Mouse (Mus musculus) kidney, embryonic 16.5 days (tissue): Measurements from ENCODE around the gene Shroom3. TPM values are rescaled to one million over a fixed set of nuclear protein-coding genes. Genes with fewer than 3 reads are reported as not detected.

Experiments
- ATAC-seq: fragments of 200-750 bp; cut with Nextera tagmentation; 2 replicates; pipeline ENCODE4 v1.8.0; 2017; ENCODE audit warnings: moderate TSS enrichment; ENCODE audit not compliant: low FRiP score, low TSS enrichment
- H3K27ac ChIP-seq: fragments of 300-500 bp; sonication (generic); 2 replicates; pipeline ENCODE4 v1.5.1; 2014; ENCODE audit warnings: low read length
- H3K27me3 ChIP-seq: fragments of 300-500 bp; sonication (generic); 2 replicates; pipeline ENCODE4 v1.6.1; 2014; ENCODE audit warnings: low read length, control low read depth, mixed read lengths; ENCODE audit not compliant: insufficient read depth
- H3K36me3 ChIP-seq: fragments of 300-500 bp; sonication (generic); 2 replicates; pipeline ENCODE4 v1.6.1; 2014; ENCODE audit warnings: low read length, control low read depth, mixed read lengths; ENCODE audit not compliant: insufficient read depth
- H3K4me1 ChIP-seq: fragments of 300-500 bp; sonication (generic); 2 replicates; pipeline ENCODE4 v1.6.1; 2014; ENCODE audit warnings: low read length, control low read depth, mixed read lengths; ENCODE audit not compliant: insufficient read depth
- H3K4me2 ChIP-seq: fragments of 300-500 bp; sonication (generic); replicated peaks from 2 replicates; pipeline ENCODE4 v1.6.1; 2014; ENCODE audit warnings: low read depth, low read length
- H3K4me3 ChIP-seq: fragments of 300-500 bp; sonication (generic); 2 replicates; pipeline ENCODE4 v1.5.1; 2014; ENCODE audit warnings: mild to moderate bottlenecking, low read length
- H3K9ac ChIP-seq: fragments of 300-500 bp; sonication (generic); replicated peaks from 2 replicates; pipeline ENCODE4 v1.6.1; 2014; ENCODE audit warnings: low read length
- H3K9me3 ChIP-seq: fragments of 300-500 bp; sonication (generic); 2 replicates; pipeline ENCODE4 v1.6.1; 2016; ENCODE audit warnings: low read length, control low read depth
- WGBS: fragments of 180-500 bp; shearing (Covaris S2); extraction: QIAGEN DNeasy Blood & Tissue Kit; methylation state at CpG from one replicate; pipeline ENCODE4 v1.1.7; 2014; 5-methylcytosine and 5-hydroxymethylcytosine counted together
- polyA plus RNA-seq: library from polyadenylated mRNA; unstranded; fragments of >200 nt; fragmentation: Nextera tagmentation; extraction: Ambion mirVana; gene quantifications from 2 replicates; pipeline ENCODE4 v1.2.1, GENCODE M21; 2015

Gene Shroom3
- polyA plus RNA-seq, 1 experiment from 2014 or later, result 8.3 TPM

DNA sequence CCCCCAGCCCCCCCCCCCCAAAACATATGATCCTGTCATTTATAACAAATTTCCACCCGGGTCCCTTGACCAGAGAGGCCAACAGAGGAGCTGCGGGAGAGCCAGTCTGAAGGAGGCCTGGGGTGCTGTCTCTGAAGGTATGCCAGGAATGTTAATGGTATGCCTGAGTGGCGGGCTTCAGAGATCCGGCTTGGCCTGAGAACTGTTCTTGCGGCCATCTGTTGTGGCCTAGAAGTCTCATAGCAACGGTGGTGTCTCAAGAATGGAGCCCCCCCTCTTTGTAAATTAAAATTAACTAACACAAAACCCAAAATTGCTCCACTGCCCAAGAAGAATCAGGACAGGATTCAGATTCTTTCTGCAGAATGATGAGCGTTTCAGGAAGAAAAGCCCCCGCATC is 129.7 kb downstream of the Shroom3 start:
- no peaks in the 10 kb centered on the region for H3K9me3 ChIP-seq

GRCm38 (mm10) chr5:92813562-92813961 is 130.3 kb downstream of the Shroom3 start:
- Histone ChIP-seq H3K27ac (peak overlapping the region; percentile 29; the same call in 1 of the 2 replicates), H3K4me1 (peaks cover 46% of the 10 kb centered on the region)

More for the DNA sequence above, 129.7 kb downstream of the Shroom3 start:
- H3K4me3 ChIP-seq, result no peak overlapping the region
- WGBS, result 18% methylated on average over 8 of the region's 8 CpGs
- ATAC-seq, result peak; percentile 88
- no peak overlapping the region for H3K9ac ChIP-seq
- no peaks in the 10 kb centered on the region for H3K36me3 ChIP-seq
- H3K27ac ChIP-seq, result peak overlapping the region; percentile 62
- peak overlapping the region; percentile 15; the same call in 1 of the 2 replicates for H3K4me2 ChIP-seq
- H3K27me3 ChIP-seq, result no peaks in the 10 kb centered on the region; the same call in 1 of the 2 replicates
- peaks cover 49% of the 10 kb centered on the region for H3K4me1 ChIP-seq

GRCm38 (mm10) chr5:92814621-92815020 is 131.4 kb downstream of the Shroom3 start:
- H3K36me3 ChIP-seq, result no peaks in the 10 kb centered on the region
- peaks cover 38% of the 10 kb centered on the region for H3K4me1 ChIP-seq
- H3K9me3 ChIP-seq, result no peaks in the 10 kb centered on the region
- no peak for ATAC-seq
- no peak overlapping the region for H3K4me2 ChIP-seq
- H3K27me3 ChIP-seq, result no peaks in the 10 kb centered on the region; the same call in 1 of the 2 replicates
- WGBS, result 78% methylated on average over 3 of the region's 3 CpGs
- no peak overlapping the region for H3K9ac ChIP-seq
- H3K4me3 ChIP-seq, result no peak overlapping the region
- H3K27ac ChIP-seq, result no peak overlapping the region

More at GRCm38 (mm10) chr5:92813562-92813961, 130.3 kb downstream of the Shroom3 start:
- ATAC-seq, result no peak
- Histone ChIP-seq H3K36me3 (no peaks in the 10 kb centered on the region), H3K4me2 (no peak overlapping the region), H3K9ac (no peak overlapping the region), H3K4me3 (no peak overlapping the region), H3K9me3 (no peaks in the 10 kb centered on the region), H3K27me3 (no peaks in the 10 kb centered on the region; the same call in 1 of the 2 replicates)
- 84% methylated on average over 5 of the region's 5 CpGs for WGBS

- H3K9ac ChIP-seq, result no peak overlapping the region
- no peaks in the 10 kb centered on the region for H3K9me3 ChIP-seq
- H3K27ac ChIP-seq, result no peak overlapping the region
- H3K4me3 ChIP-seq, result no peak overlapping the region
- ATAC-seq, result no peak
- no peaks in the 10 kb centered on the region for H3K36me3 ChIP-seq
- no peaks in the 10 kb centered on the region for H3K27me3 ChIP-seq
- no peak overlapping the region for H3K4me2 ChIP-seq
- 61% methylated on average over 11 of the region's 11 CpGs for WGBS
- peaks cover 19% of the 10 kb centered on the region for H3K4me1 ChIP-seq
Observed at GRCm38 (mm10) chr5:92817122-92817822, 134.0 kb downstream of the Shroom3 start.

DNA sequence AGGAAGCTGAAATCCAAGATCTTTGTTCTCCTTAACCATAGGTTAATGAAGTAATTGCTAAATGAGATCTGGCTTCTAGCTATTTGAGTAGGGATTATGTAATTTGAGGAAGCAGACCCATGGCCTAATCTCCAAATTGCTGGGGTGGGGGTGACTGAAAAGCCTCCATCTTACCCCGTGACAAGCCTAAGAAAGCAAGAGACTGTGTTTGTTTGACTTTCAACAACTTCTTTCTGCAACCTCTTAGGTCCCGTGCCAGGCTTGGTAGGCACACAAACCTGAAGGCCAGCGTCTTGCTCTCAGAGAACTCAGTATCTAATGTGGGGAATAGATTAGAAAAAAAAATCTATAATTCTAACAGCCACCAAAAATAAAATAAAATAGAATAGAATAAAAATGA is 138.1 kb downstream of the Shroom3 start:
- no peaks in the 10 kb centered on the region for H3K9me3 ChIP-seq
- no peak for ATAC-seq
- no peaks in the 10 kb centered on the region for H3K27me3 ChIP-seq
- H3K4me2 ChIP-seq, result no peak overlapping the region
- WGBS, result 64% methylated on average over 3 of the region's 3 CpGs
- H3K36me3 ChIP-seq, result no peaks in the 10 kb centered on the region
- H3K27ac ChIP-seq, result no peak overlapping the region
- peaks cover 20% of the 10 kb centered on the region; the same call in 1 of the 2 replicates for H3K4me1 ChIP-seq
- no peak overlapping the region for H3K4me3 ChIP-seq
- H3K9ac ChIP-seq, result no peak overlapping the region

GRCm38 (mm10) chr5:92823495-92823894 is 140.3 kb downstream of the Shroom3 start:
- Histone ChIP-seq H3K4me3 (no peak overlapping the region), H3K9me3 (no peaks in the 10 kb centered on the region), H3K36me3 (no peaks in the 10 kb centered on the region), H3K4me2 (no peak overlapping the region), H3K27me3 (no peaks in the 10 kb centered on the region), H3K27ac (no peak overlapping the region), H3K4me1 (peaks cover 22% of the 10 kb centered on the region; the same call in 1 of the 2 replicates), H3K9ac (no peak overlapping the region)
- 59% methylated on average over 7 of the region's 7 CpGs for WGBS
- no peak for ATAC-seq

DNA sequence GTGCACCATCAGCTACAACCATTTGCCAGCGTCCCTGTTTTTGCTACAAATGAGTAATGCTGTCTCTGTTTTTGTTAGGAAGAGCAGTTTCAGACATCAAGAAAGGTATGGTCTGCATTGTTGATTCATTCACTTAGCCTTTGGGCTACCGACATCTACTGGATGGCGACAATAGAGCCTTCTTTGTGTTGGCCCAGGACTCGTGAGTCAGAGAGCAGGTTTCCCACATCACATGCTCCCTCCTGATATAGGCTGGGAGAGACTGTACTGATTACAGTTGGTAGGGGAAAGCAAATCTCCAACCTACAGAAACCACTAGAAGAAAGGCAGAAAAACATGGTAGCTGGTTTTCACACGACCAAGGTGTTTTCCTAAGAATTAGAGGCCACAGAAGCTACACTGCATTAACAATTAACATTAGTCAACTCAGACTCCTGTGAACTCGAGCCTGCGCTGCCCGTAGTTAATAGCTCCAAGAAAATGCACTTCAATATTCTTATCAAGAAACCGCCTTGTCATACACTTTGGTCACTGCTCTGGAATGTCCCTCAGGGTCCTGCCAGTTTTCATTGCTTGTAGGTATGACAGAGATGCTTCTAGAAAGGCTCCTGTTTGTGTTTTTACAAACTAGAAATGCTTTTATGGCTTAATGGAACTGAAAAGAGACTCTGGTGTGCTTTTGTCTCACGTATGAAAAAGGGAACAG is 141.2 kb downstream of the Shroom3 start:
- Histone ChIP-seq H3K9me3 (no peaks in the 10 kb centered on the region), H3K4me1 (peaks cover 22% of the 10 kb centered on the region; the same call in 1 of the 2 replicates), H3K27ac (0 out of 2 replicates have a peak overlapping the region, but pooled peaks have one; percentile 13), H3K4me3 (no peak overlapping the region), H3K4me2 (no peak overlapping the region), H3K36me3 (no peaks in the 10 kb centered on the region), H3K9ac (no peak overlapping the region), H3K27me3 (no peaks in the 10 kb centered on the region)
- 71% methylated on average over 10 of the region's 10 CpGs for WGBS
- no peak for ATAC-seq

DNA sequence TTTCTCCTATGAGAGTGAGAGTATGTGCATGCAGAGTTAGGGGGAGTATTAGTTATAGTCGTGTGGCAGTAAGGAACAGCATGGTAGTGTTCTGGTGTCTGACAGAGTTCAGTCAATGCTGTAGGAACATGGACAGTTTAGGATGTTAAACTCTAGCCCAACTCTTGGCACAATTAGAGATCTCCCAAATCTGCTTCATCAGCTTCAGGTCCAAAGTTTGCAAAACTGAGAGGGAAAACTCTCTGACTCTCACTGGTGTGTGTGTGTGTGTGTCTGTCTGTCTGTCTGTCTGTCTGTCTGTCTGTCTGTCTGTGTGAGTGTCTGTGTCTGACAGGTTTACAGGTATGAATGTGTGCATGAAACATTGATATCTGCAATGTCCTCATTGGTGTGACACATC is 147.2 kb downstream of the Shroom3 start:
- no peak overlapping the region for H3K27ac ChIP-seq
- no peak overlapping the region for H3K4me3 ChIP-seq
- no peaks in the 10 kb centered on the region for H3K27me3 ChIP-seq
- no peaks in the 10 kb centered on the region for H3K36me3 ChIP-seq
- 53% methylated on average over 1 of the region's 1 CpGs for WGBS
- ATAC-seq, result no peak
- H3K9me3 ChIP-seq, result no peaks in the 10 kb centered on the region
- 0 out of 2 replicates have a peak, but pooled peaks cover 2% of the 10 kb centered on the region for H3K4me1 ChIP-seq
- H3K9ac ChIP-seq, result no peak overlapping the region
- H3K4me2 ChIP-seq, result no peak overlapping the region

DNA sequence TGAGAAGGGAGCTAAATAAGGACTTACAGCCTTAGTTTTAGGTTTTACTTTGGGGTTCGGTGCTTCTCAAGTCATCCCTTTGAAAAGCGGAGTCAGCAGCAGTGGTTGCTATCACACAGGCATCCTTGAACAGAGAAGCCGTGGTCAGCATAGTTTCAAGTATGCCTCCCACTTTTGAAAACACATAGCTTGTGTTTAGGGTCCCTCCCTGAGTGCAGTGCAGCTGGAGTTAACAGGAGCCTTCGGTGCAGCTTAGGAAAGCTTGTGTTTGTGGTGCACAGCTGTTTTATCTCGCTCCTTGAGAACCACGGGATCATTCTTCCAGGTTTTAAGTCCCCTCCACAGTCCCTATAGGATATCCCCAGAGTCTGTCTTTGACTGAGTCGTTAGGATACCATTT is 151.3 kb downstream of the Shroom3 start:
- no peak overlapping the region for H3K4me2 ChIP-seq
- H3K4me1 ChIP-seq, result no peaks in the 10 kb centered on the region
- peak overlapping the region; percentile 9; the same call in 1 of the 2 replicates for H3K27ac ChIP-seq
- no peaks in the 10 kb centered on the region for H3K27me3 ChIP-seq
- WGBS, result 37% methylated on average over 7 of the region's 7 CpGs
- no peaks in the 10 kb centered on the region; the same call in 1 of the 2 replicates for H3K9me3 ChIP-seq
- peak; percentile 75 for ATAC-seq
- no peak overlapping the region for H3K9ac ChIP-seq
- H3K4me3 ChIP-seq, result no peak overlapping the region
- no peaks in the 10 kb centered on the region for H3K36me3 ChIP-seq

- H3K4me2 ChIP-seq, result no peak overlapping the region
Observed at GRCm38 (mm10) chr5:92837311-92837710, 154.1 kb downstream of the Shroom3 start.

More at GRCm38 (mm10) chr5:92837311-92837710, 154.1 kb downstream of the Shroom3 start:
- H3K9me3 ChIP-seq, result no peaks in the 10 kb centered on the region; the same call in 1 of the 2 replicates
- H3K27me3 ChIP-seq, result no peaks in the 10 kb centered on the region
- H3K27ac ChIP-seq, result no peak overlapping the region
- no peak overlapping the region for H3K9ac ChIP-seq
- no peak overlapping the region for H3K4me3 ChIP-seq
- WGBS, result 70% methylated on average over 4 of the region's 4 CpGs
- ATAC-seq, result no peak
- no peaks in the 10 kb centered on the region for H3K36me3 ChIP-seq
- H3K4me1 ChIP-seq, result peaks cover 14% of the 10 kb centered on the region
